Mouse (Mus musculus) telencephalon, adult 2 months (tissue): ENCODE measurements at regions not wholly inside any gene's neighbourhood (a gene's known extent, or its start where the extent isn't known, plus 50 kb on each side); places are given as distances from the start of the nearest gene placed in this dataset.

ENCODE experiments used
- DNase-seq: peaks from one replicate; pipeline ENCODE4 v3.0.0-alpha.2; 2011; ENCODE audit warnings: low read depth, low spot score

DNA sequence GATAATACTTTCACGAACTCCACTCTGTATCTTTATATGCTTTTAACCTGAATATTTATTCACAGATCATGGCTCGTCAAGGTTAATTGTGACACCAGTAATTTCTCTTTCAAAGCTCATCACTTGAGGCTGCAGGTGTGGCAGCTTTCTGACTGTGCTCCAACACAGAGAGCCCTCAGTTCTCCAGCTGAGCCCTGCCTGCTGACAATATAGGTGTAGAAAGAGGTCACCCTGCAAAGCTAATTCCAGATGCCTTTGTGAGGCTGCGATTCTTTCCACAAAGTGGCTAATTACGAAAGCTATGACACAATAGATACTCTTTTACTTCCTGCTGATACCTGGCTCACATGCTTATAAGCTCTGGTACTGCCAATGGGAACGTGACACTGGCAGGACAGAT lies 64.0 kb downstream of the Slitrk5 start:
- no peak for DNase-seq

DNA sequence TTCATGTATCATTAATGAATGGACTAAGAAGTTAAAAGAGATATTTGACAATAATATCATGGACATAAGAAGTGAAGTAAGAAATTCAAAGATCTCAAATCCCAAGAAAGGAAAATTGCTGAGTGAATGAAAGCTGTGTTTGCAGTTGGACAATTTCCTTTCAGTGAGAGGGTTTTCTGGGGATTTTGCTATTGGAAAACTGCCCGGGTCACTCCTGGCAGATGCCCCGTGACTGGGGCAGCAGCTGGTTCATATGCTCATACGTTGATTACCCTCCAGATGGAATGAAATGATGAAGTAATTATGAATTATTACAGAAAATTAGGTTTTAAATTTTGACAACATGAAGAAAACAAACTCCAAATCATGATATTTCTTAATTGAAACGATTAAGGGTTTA lies 88.7 kb downstream of the Slitrk5 start:
- no peak for DNase-seq

DNA sequence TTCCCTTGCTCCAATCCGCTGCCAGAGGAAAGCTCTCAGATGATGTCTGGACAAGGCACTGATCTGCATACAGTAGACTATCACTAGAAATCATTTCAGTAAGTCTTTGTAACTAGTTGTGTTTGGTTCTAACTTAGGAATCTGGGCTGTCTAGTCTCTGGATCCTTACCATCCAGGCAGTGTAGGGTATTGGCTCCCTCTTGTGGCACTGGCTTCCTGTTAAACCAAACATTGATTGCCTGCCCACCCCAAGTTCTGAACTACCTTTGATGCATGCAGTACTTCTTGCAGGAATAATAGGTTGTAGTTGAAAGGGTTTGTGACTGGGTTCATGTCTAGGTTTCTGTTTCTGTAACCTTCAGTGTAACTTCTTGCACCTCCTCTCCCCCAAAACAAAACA lies 103.3 kb downstream of the Slitrk5 start:
- DNase-seq: no peak

DNA sequence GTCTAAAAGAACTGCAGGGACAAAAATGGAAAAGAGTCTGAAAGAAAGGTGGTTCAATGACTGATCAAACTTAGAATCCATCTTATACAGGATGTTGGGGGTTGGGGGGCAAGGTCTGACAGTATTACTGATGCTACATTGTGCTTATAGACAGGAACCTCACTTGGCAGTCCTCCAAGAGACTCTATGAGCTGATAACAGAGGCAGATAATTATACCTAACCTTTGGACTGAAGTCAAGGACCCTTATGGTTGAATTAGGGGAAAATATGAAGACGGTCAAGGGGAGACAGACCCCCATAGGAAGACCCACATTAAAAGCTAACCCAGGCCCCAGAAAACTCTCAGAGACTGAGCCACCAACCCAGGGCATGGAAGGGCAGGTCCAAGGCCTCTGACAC lies 133.1 kb downstream of the Slitrk5 start:
- DNase-seq: no peak

DNA sequence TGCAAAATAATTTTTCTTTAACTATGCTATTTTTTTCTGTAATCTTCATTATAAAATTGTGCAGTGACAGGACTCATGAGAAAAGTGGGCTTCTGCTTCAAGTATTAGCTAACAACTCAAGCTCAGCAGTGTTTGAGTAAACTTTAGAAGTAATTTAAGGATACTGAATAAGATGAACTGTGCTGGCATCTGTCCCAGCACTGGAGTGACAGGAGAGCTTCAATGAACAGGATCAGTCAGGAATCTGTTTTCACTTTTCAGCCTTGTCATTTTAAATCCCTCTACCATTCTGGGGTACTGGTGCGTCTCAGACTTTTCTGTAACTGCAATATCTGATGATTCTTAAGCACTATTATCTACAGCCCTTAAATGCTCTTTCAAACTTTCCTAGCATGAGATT lies 135.0 kb downstream of the Slitrk5 start:
- no peak for DNase-seq

DNA sequence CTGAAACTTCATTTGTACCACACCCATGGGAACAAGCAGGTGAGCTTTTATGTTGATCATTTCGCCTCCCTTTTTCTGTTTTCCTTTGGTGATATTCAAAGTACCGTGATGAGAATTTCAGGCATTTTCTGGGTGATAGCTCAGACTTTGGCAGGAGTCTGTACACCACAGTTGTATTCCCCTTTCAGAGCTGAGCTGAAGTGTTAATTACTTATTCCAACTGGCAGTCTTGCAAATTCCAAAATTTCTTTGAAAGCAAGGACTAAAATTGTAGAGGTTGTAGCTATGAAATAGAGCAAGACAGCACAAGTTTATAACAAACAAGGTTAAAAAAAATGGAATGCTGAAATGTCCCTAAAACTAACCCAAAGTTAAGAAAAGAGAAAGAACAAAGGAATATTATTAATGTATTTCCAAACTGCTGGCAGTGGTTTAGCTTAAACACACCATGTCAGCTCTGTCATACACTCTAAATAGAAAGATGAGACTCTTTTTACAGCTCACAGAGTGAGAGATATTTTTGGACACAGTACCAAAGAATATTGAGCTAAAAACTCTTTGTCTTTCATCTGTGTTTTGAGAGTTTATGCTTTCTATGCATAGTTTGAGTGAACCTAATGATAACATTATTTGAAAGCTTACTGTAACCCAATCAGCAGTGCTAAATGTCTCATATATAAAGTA lies 147.3 kb downstream of the Slitrk5 start:
- peak; percentile 63 for DNase-seq
